ENCODE assay signal across 13 mouse cellular contexts in genomic region chr2:165845490-165845889, GRCm38 (mm10). TPM values are rescaled to one million over a fixed set of nuclear protein-coding genes. Genes with fewer than 3 reads are reported as not detected.
DNase-seq lines count a peak whose midpoint lies in the region; ATAC-seq and TF ChIP-seq lines count a peak whose summit lies in the region.
"Had no signal": no experiment of that assay in that cellular context is flagged by ENCODE, and none has a peak within 500 bp of the region (broad histone marks: within the 10 kb centered on the region; RNA-seq: fewer than 3 reads in every experiment).

No protein-coding gene starts in this region.

- no peak for DNase-seq in cerebellum, postnatal 4 days (ENCODE audit: low spot score in 2 of 2)
- DNase-seq in left cerebral cortex, adult 2 months (ENCODE audit: extremely low spot score in 1 of 2, low spot score in 2 of 2) = no peak
- DNase-seq in left cerebral cortex, adult 9 months (ENCODE audit: low spot score in 2 of 2) = no peak
- DNase-seq in adrenal gland, postnatal 25 days = peak; percentile 57
- peak; percentile 84 to 90 for DNase-seq in cerebellum, postnatal 14 days
- DNase-seq in retina, postnatal 1 day = no peak
- no peak for DNase-seq in layer of hippocampus, adult 8-10 months (ENCODE audit: low spot score in 2 of 2)
- DNase-seq: thymus, adult 18-20 months had no signal

- peak; percentile 33; the same call in 1 of the 2 replicates for ATAC-seq in cerebellum, adult (ENCODE audit: insufficient number of reproducible peaks, low FRiP score, low TSS enrichment)
- ATAC-seq: intestine, embryonic 15.5 days had no signal

- TF ChIP-seq CTCF in left cerebral cortex, adult 2 months (IDR thresholded peaks at IDR 0.05) = no peak

- H3K27ac ChIP-seq in left cerebral cortex, adult 2 months = peak overlapping the region; percentile 68
- H3K27ac ChIP-seq: heart, embryonic 13.5 days; intestine, embryonic 15.5 days; liver, embryonic 14.5 days had no signal

- intact Hi-C loops in left cerebral cortex, adult 2 months (cut with DNase I) = no loop called here

- H3K4me3 ChIP-seq in left cerebral cortex, adult 2 months = no peak overlapping the region
- H3K4me3 ChIP-seq: erythroblast, embryonic 14.5 days; heart, embryonic 13.5 days; intestine, embryonic 15.5 days had no signal

RNA-seq across cellular contexts. Expression of gene Zmynd8, which starts 53.3 kb away (rescaled TPM):
- 100 to 1,000 TPM; 182 to 188 TPM for total RNA-seq in left cerebral cortex, adult 2 months (2021)
- total RNA-seq in adrenal gland, postnatal 25 days (2021) = 57.4 and 73.1 TPM in 2 replicates
- total RNA-seq in layer of hippocampus, adult 8-10 months (2022) = 100 to 1,000 TPM; 128 to 162 (median 147) TPM

Comparison
In these comparisons a context has a peak if more than half of its experiments do, and no peak if none do; other contexts are left out.
1. DNase-seq: peak in adrenal gland, postnatal 25 days (single experiment) and cerebellum, postnatal 14 days (2 of 2); none in cerebellum, postnatal 4 days (0 of 2), left cerebral cortex, adult 2 months (0 of 2), left cerebral cortex, adult 9 months (0 of 2), retina, postnatal 1 day (single experiment) and layer of hippocampus, adult 8-10 months (0 of 2).